Mouse (Mus musculus): ENCODE data around the gene Cpa4.

- TF ChIP-seq CTCF (IDR thresholded peaks at IDR 0.05; ENCODE audit: low read depth) (no peak), EP300 (IDR thresholded peaks at IDR 0.05; ENCODE audit: low read depth) (no peak)
Observed at GRCm38 (mm10) chr6:30543851-30544250, 24.3 kb upstream of the Cpa4 start.
